Mouse (Mus musculus): Measurements from ENCODE around the gene Mrps16. TPM values are rescaled to one million over a fixed set of nuclear protein-coding genes. Genes with fewer than 3 reads are reported as not detected.

The Mrps16 gene
- total RNA-seq, 2 experiments from 2014 or later, result 70.9 to 73.6 TPM

DNA sequence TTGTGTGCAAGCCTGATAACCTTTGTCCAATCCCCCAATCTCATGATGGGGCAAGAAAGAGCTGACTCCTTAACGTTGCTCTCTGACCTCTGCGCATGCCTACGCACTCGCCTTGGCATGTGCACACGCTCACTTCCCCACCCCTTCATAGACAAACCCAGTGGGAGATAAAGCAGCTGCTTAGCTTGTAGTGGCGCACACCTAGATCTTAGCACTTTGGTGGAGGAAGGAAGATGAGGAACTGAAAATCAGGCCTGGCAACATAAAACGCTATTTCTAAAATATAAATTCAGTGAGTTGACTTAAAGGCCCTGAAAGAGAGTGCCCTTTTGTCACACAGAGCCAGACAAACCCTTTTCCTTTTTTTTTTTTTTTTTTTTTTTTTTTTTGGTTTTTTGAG is 22.6 kb downstream of the Mrps16 start:
- DNase-seq, result no peak

DNA sequence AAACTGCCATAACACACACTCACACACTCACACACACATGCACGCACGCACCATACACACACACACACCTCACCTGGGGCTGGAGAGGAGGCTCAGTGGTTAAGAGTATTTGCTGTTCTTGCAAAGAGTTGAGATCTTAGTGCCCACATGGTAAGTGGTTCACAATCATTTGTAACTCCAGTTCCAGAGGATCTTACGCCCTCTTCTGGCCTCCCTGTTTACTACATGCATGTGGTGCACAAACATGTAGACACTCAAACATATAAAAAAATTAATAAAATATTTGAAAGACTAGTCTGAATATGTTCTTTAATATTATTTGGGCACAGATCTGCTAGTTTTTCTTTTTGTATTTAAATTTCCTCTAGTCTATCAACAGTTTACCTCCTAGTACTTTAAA is 25.2 kb downstream of the Mrps16 start:
- no peak for DNase-seq

DNA sequence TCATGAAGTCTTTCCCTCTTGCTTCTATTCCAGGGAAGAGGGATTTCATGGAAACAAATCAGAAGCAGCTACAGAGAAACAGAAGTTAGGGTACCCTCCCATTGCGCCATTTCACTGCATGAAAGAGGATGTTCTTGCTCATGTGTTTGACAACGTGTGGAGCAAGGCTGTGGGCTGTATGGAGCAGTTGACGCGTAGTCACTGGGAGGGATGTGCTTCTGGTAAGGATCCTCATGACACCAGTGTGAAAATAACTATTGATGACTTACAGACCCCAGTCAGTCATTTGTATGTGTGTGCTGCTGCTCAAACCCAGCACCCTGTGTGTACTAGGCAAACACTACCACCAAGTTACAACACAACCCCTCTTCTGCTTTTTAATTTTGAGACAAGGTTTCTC is 30.2 kb downstream of the Mrps16 start:
- DNase-seq, result no peak

- DNase-seq, result peak; percentile 93
These were observed 45.4 kb downstream of the Mrps16 start, which contains the start of the genes Ecd and Fam149b for GRCm38 (mm10) chr14:20347991-20348541. Gene Ecd (minus strand): TSS chr14:20348121. Gene Fam149b (plus strand): TSS chr14:20348162.

GRCm38 (mm10) chr14:20347441-20347990 is 45.9 kb downstream of the Mrps16 start:
- DNase-seq, result no peak

GRCm38 (mm10) chr14:20345885-20346284 is 47.5 kb downstream of the Mrps16 start:
- no peak for DNase-seq

DNA sequence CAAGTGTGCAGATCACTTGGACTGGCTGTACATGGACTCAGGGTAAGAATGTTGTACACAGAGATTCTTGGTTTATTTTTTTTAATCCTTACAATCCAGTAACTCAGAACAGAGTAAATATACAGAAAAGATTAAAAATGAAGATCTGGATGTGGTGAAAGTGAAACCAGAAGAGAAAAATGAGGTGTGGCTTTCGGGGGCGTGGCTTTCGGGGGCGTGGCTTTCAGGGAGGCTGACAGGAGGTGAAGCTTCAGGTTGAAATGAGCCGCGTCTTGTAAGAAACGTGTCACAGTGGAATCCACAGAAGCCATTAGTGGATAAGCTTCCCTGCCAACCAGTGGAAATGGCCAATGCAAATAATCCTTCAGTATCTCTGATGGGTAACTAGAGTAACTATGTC is 52.6 kb downstream of the Mrps16 start:
- no peak for DNase-seq

DNA sequence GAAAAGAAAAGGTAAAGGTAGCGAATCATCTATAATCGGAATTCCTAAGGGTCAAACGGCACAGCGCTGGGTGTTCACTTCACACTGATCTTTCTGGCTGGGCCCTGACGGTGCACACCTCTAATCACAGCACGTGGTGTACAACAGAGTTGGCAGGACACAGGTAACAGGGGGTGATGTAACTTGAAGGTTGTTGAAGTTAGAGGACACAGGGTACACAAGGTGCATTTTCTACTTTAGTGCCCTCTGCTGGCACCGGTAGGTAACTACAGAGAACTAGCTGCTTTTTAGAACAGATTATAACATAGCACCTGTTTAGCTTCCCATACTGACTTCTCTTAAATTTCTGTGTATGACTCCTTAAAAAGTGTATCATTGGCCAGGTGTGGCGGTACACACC is 53.3 kb downstream of the Mrps16 start:
- DNase-seq, result peak in 1 of 2 experiments; percentile 28

- no peak for DNase-seq
These were observed 54.0 kb downstream of the Mrps16 start for GRCm38 (mm10) chr14:20339415-20339814.

Other genes with a start within 250 kb of the Mrps16 start
- 10 to 100 TPM in 1 of 2 experiments, 1 to 10 TPM in 1; 8.6 to 13.9 TPM for gene Kcnk5, start 211.8 kb downstream of the Mrps16 start, total RNA-seq (2021)
- not detected for gene Kcnk16, start 124.4 kb downstream of the Mrps16 start, total RNA-seq (2021)
- gene Nudt13, start 98.9 kb downstream of the Mrps16 start, total RNA-seq (2021), result 10 to 100 TPM; 38.7 to 47.9 TPM
- gene Ecd, start 45.5 kb downstream of the Mrps16 start, total RNA-seq (2021), result 10 to 100 TPM; 40.9 to 42.2 TPM
- gene Fam149b, start 45.5 kb downstream of the Mrps16 start, total RNA-seq (2021), result 10 to 100 TPM; 32.4 to 33.8 TPM
- gene Dnajc9, start 4.7 kb downstream of the Mrps16 start, total RNA-seq (2021), result 10 to 100 TPM; 30.8 to 39.5 TPM
- 1 to 10 TPM; 1.1 to 2.6 TPM for gene Cfap70, start 58.6 kb upstream of the Mrps16 start, total RNA-seq (2021)
- 100 to 1,000 TPM; 108 to 119 TPM for gene Anxa7, start 86.5 kb upstream of the Mrps16 start, total RNA-seq (2021)
- 1 to 10 TPM in 1 of 2 experiments, under 1 TPM in 1; 0.79 to 1.0 TPM for gene Mss51, start 103.3 kb upstream of the Mrps16 start, total RNA-seq (2021)
- gene Ppp3cb, start 152.9 kb upstream of the Mrps16 start, total RNA-seq (2021), result 10 to 100 TPM; 66.8 to 67.6 TPM
- 10 to 100 TPM; 14.1 to 14.6 TPM for gene Usp54, start 247.4 kb upstream of the Mrps16 start, total RNA-seq (2021)